14 mouse cellular contexts compared by ENCODE assay signal in genomic region chr8:105805964-105806363, GRCm38 (mm10). TPM values are rescaled to one million over a fixed set of nuclear protein-coding genes. Genes with fewer than 3 reads are reported as not detected.
"Had no signal": no experiment of that assay in that cellular context is flagged by ENCODE, and none has a peak within 500 bp of the region (broad histone marks: within the 10 kb centered on the region; RNA-seq: fewer than 3 reads in every experiment).

No protein-coding gene starts in this region.

- H3K9me3 ChIP-seq: hindbrain, embryonic 15.5 days; limb, embryonic 10.5 days; midbrain, embryonic 12.5 days; neural tube, embryonic 12.5 days had no signal

- H3K4me3 ChIP-seq: hindbrain, embryonic 15.5 days; left cerebral cortex, adult 2 months; limb, embryonic 10.5 days; midbrain, embryonic 12.5 days; myocyte; neural tube, embryonic 12.5 days had no signal

- H3K27me3 ChIP-seq: hindbrain, embryonic 15.5 days; midbrain, embryonic 12.5 days; neural tube, embryonic 12.5 days had no signal

- H3K4me2 ChIP-seq: hindbrain, embryonic 15.5 days; lung, embryonic 14.5 days; midbrain, embryonic 12.5 days; neural tube, embryonic 12.5 days had no signal

- H3K27ac ChIP-seq: hindbrain, embryonic 15.5 days; left cerebral cortex, adult 2 months; limb, embryonic 10.5 days; midbrain, embryonic 12.5 days; neural tube, embryonic 12.5 days had no signal

- H3K4me1 ChIP-seq: limb, embryonic 10.5 days; midbrain, embryonic 12.5 days; neural tube, embryonic 12.5 days had no signal

- ATAC-seq: intestine, postnatal 0 days had no signal

- H3K9ac ChIP-seq: hindbrain, embryonic 15.5 days; lung, embryonic 14.5 days; midbrain, embryonic 12.5 days; neural tube, embryonic 12.5 days had no signal

- DNase-seq: kidney, adult 9 months; kidney, postnatal 10 days; kidney, postnatal 4 days; lung, embryonic 14.5 days; right cerebral cortex, postnatal 25 days; thymus, postnatal 36 days had no signal

RNA-seq across cellular contexts. Expression of gene Tsnaxip1, which starts 21.6 kb away (rescaled TPM):
- polyA plus RNA-seq: intestine, postnatal 0 days; small intestine, adult 2 months had no signal
